Mouse (Mus musculus): ENCODE data around the gene Kif2c. TPM values are rescaled to one million over a fixed set of nuclear protein-coding genes. Genes with fewer than 3 reads are reported as not detected.

The Kif2c gene
- polyA plus RNA-seq, 1 experiment from 2014 or later = 35.9 TPM

DNA sequence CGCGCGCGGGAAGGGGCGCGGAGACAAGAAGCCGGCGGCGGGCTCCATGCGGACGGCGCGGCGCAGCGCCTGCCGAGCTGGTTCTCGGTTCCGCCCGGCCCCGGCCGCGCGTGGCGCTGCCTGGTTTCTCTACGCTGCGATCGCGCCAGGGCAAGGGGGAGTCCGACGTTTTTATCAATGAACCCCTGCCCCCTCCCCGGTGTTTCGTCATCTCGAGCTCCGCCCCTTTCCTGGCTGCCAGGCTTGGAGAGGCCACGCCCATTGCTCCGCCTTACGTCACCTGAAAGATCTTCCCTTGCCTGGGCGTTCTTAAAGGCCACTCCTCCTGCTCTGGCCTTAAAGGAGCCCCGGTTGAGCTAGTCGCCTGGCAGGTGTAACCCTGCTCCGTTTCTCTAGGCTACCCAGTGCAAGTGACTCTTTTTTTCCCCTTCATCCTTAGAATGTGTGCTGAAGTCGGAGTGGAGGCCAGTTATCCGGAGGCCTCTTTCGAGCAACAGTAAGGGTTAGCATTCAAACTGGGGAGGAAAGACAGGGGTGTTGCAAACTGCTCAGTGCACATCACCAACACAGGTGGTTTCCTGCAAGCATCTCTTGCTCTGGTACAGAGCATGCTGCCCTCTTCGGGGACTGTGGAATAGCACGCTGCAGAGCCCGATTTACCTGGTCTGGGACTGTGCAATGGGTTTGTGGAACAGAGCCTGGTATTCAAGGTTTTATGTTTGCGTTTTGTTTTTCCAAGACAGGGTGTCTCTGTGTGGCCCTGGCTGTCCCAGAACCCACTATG lies 48.4 kb downstream of the Kif2c start, which contains the start of gene Plk3:
TSS of gene Plk3 (minus strand) at position 147 of the 784 bp plus-strand sequence.
- Histone ChIP-seq H3K9me3 (ENCODE audit: control insufficient read depth, low read length) (no peaks in the 10 kb centered on the region), H3K27ac (replicated peaks in 1 of 2; ENCODE audit: control insufficient read depth in 1 of 2, insufficient read depth in 1 of 2, low read depth in 2 of 2, low read length in 2 of 2) (no peak within 1 kb of the TSS), H3K36me3 (ENCODE audit: control insufficient read depth, insufficient read depth, low read length) (0 out of 2 replicates have a peak, but pooled peaks cover 1% of the 10 kb centered on the region), H3K27me3 (ENCODE audit: control insufficient read depth, insufficient read depth, low read length) (peaks cover 9% of the 10 kb centered on the region), H3K9ac (ENCODE audit: low read length) (peak within 1 kb of the TSS; percentile 84), H3K4me3 (ENCODE audit: control insufficient read depth in 1 of 2, insufficient read depth in 1 of 2, low read depth in 1 of 2, low read length in 2 of 2) (peak within 1 kb of the TSS; percentile 68 to 78), H3K4me1 (ENCODE audit: control insufficient read depth in 2 of 2, insufficient read depth in 2 of 2, low read length in 2 of 2) (peaks cover 0 to 5% of the 10 kb centered on the region in 2 experiments; a peak in 1 of 4 replicates), H3K4me2 (ENCODE audit: low read length) (peak within 1 kb of the TSS; percentile 99)
- 2% methylated on average over 46 of the region's 48 CpGs for WGBS
- peak; percentile 85 for ATAC-seq (ENCODE audit: insufficient number of reproducible peaks, insufficient read depth, low FRiP score, low read depth)

DNA sequence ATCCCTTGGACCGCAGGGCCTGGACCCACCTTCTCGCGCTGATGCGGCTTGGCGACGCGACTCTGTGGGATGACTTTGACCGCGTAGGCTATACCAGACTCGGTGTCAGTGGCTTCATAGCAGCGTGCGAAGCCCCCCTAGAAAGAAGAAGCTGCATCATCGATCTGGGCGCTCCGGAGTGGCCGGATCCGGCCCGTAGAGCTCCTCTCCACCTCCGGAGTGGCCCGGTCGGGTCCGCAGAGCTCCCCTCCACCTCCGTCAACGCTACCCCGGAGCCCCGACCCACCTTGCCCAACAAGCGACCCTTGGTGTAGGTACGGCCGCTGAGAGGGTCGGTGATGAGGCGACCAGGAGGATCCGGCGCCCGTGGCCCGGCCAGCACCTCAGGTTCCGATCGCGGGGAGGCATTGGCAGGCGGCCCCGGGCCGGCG lies 49.1 kb downstream of the Kif2c start:
- H3K9me3 ChIP-seq (ENCODE audit: control insufficient read depth, low read length) = no peaks in the 10 kb centered on the region
- ATAC-seq (ENCODE audit: insufficient number of reproducible peaks, insufficient read depth, low FRiP score, low read depth) = peak; percentile 25; the same call in 1 of the 2 replicates
- H3K4me3 ChIP-seq (ENCODE audit: control insufficient read depth in 1 of 2, insufficient read depth in 1 of 2, low read depth in 1 of 2, low read length in 2 of 2) = peak overlapping the region; percentile 68 to 78
- peak overlapping the region; percentile 99 for H3K4me2 ChIP-seq (ENCODE audit: low read length)
- peaks cover 8% of the 10 kb centered on the region; the same call in 1 of the 2 replicates for H3K36me3 ChIP-seq (ENCODE audit: control insufficient read depth, insufficient read depth, low read length)
- peaks cover 9% of the 10 kb centered on the region for H3K27me3 ChIP-seq (ENCODE audit: control insufficient read depth, insufficient read depth, low read length)
- peak overlapping the region; percentile 84 for H3K9ac ChIP-seq (ENCODE audit: low read length)
- H3K27ac ChIP-seq (replicated peaks in 1 of 2; ENCODE audit: control insufficient read depth in 1 of 2, insufficient read depth in 1 of 2, low read depth in 2 of 2, low read length in 2 of 2) = no peak overlapping the region
- WGBS = under 1% methylated on average over 42 of the region's 42 CpGs
- H3K4me1 ChIP-seq (ENCODE audit: control insufficient read depth in 2 of 2, insufficient read depth in 2 of 2, low read length in 2 of 2) = peaks cover 0 to 5% of the 10 kb centered on the region in 2 experiments; a peak in 1 of 4 replicates

DNA sequence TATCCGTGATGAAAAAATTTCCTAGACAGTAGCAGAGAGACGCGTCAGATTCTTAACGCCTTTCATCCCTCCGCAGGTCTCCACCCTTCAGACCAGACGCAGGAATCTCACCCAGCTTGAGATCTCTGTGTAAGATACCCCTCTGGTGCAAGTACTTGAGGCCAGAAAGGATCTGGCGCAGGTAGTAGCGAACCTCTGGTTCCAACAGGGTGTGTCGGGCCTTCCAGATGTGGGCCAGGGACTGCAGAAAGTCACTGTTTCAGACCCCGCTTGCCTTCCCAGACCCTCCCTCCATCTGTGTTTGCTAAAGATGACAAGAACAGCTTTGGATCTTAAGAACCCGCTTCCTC lies 49.7 kb downstream of the Kif2c start:
- ATAC-seq (ENCODE audit: insufficient number of reproducible peaks, insufficient read depth, low FRiP score, low read depth) = no peak
- Histone ChIP-seq H3K9me3 (ENCODE audit: control insufficient read depth, low read length) (no peaks in the 10 kb centered on the region), H3K27ac (replicated peaks in 1 of 2; ENCODE audit: control insufficient read depth in 1 of 2, insufficient read depth in 1 of 2, low read depth in 2 of 2, low read length in 2 of 2) (no peak overlapping the region), H3K36me3 (ENCODE audit: control insufficient read depth, insufficient read depth, low read length) (peaks cover 10% of the 10 kb centered on the region; the same call in 1 of the 2 replicates), H3K27me3 (ENCODE audit: control insufficient read depth, insufficient read depth, low read length) (peaks cover 9% of the 10 kb centered on the region), H3K4me3 (ENCODE audit: control insufficient read depth in 1 of 2, insufficient read depth in 1 of 2, low read depth in 1 of 2, low read length in 2 of 2) (peak overlapping the region in 1 of 2 experiments; percentile 78; a peak in 2 of 4 replicates), H3K9ac (ENCODE audit: low read length) (peak overlapping the region; percentile 84; the same call in 1 of the 2 replicates), H3K4me2 (ENCODE audit: low read length) (peak overlapping the region; percentile 99), H3K4me1 (ENCODE audit: control insufficient read depth in 2 of 2, insufficient read depth in 2 of 2, low read length in 2 of 2) (peaks cover 0 to 5% of the 10 kb centered on the region in 2 experiments; a peak in 1 of 4 replicates)
- WGBS = 22% methylated on average over 11 of the region's 11 CpGs

- Histone ChIP-seq H3K27ac (replicated peaks in 1 of 2; ENCODE audit: control insufficient read depth in 1 of 2, insufficient read depth in 1 of 2, low read depth in 2 of 2, low read length in 2 of 2) (no peak overlapping the region), H3K36me3 (ENCODE audit: control insufficient read depth, insufficient read depth, low read length) (peaks cover 10% of the 10 kb centered on the region; the same call in 1 of the 2 replicates), H3K4me3 (ENCODE audit: control insufficient read depth in 1 of 2, insufficient read depth in 1 of 2, low read depth in 1 of 2, low read length in 2 of 2) (peak overlapping the region in 1 of 2 experiments; percentile 78; a peak in 2 of 4 replicates), H3K4me1 (ENCODE audit: control insufficient read depth in 2 of 2, insufficient read depth in 2 of 2, low read length in 2 of 2) (peaks cover 0 to 5% of the 10 kb centered on the region in 2 experiments; a peak in 1 of 4 replicates), H3K9me3 (ENCODE audit: control insufficient read depth, low read length) (no peaks in the 10 kb centered on the region), H3K27me3 (ENCODE audit: control insufficient read depth, insufficient read depth, low read length) (peaks cover 9% of the 10 kb centered on the region), H3K4me2 (ENCODE audit: low read length) (peak overlapping the region; percentile 99), H3K9ac (ENCODE audit: low read length) (no peak overlapping the region)
- no peak for ATAC-seq (ENCODE audit: insufficient number of reproducible peaks, insufficient read depth, low FRiP score, low read depth)
- WGBS = 45% methylated on average over 7 of the region's 7 CpGs
Measured at GRCm38 (mm10) chr4:117131890-117132793, 50.3 kb downstream of the Kif2c start.

DNA sequence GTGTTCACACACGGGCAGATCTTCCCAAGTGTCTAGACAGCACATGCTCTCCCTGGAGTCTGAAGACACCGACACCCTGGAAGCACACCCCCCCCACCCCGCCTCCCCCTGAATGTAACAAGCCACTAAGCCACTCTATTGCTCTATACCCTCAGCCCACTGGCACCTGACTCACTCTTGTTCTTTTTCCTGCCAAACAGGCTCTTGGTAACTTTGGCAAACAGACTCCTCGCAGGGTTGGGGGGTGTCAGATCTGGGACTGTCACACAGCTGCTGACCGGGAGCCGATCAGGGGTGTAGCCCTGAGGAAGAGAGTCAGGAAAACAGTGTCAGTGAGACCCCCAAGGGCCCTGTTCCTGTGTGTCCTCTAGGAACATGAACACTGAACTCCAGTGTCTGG lies 51.2 kb downstream of the Kif2c start:
- ATAC-seq (ENCODE audit: insufficient number of reproducible peaks, insufficient read depth, low FRiP score, low read depth) = no peak
- Histone ChIP-seq H3K4me1 (ENCODE audit: control insufficient read depth in 2 of 2, insufficient read depth in 2 of 2, low read length in 2 of 2) (peaks cover 4 to 5% of the 10 kb centered on the region in 2 experiments; a peak in 2 of 4 replicates), H3K27ac (replicated peaks in 1 of 2; ENCODE audit: control insufficient read depth in 1 of 2, insufficient read depth in 1 of 2, low read depth in 2 of 2, low read length in 2 of 2) (no peak overlapping the region), H3K36me3 (ENCODE audit: control insufficient read depth, insufficient read depth, low read length) (peaks cover 10% of the 10 kb centered on the region; the same call in 1 of the 2 replicates), H3K4me2 (ENCODE audit: low read length) (no peak overlapping the region), H3K9ac (ENCODE audit: low read length) (no peak overlapping the region), H3K27me3 (ENCODE audit: control insufficient read depth, insufficient read depth, low read length) (peaks cover 9% of the 10 kb centered on the region), H3K4me3 (ENCODE audit: control insufficient read depth in 1 of 2, insufficient read depth in 1 of 2, low read depth in 1 of 2, low read length in 2 of 2) (no peak overlapping the region), H3K9me3 (ENCODE audit: control insufficient read depth, low read length) (no peaks in the 10 kb centered on the region)
- 70% methylated on average over 6 of the region's 6 CpGs for WGBS

GRCm38 (mm10) chr4:117130790-117131189 lies 51.6 kb downstream of the Kif2c start:
- H3K4me1 ChIP-seq (ENCODE audit: control insufficient read depth in 2 of 2, insufficient read depth in 2 of 2, low read length in 2 of 2) = peaks cover 5% of the 10 kb centered on the region in 2 experiments; a peak in 2 of 4 replicates
- 68% methylated on average over 6 of the region's 6 CpGs for WGBS
- peaks cover 9% of the 10 kb centered on the region for H3K27me3 ChIP-seq (ENCODE audit: control insufficient read depth, insufficient read depth, low read length)
- H3K36me3 ChIP-seq (ENCODE audit: control insufficient read depth, insufficient read depth, low read length) = peaks cover 10% of the 10 kb centered on the region; the same call in 1 of the 2 replicates
- ATAC-seq (ENCODE audit: insufficient number of reproducible peaks, insufficient read depth, low FRiP score, low read depth) = no peak
- no peak overlapping the region for H3K27ac ChIP-seq (replicated peaks in 1 of 2; ENCODE audit: control insufficient read depth in 1 of 2, insufficient read depth in 1 of 2, low read depth in 2 of 2, low read length in 2 of 2)
- no peaks in the 10 kb centered on the region for H3K9me3 ChIP-seq (ENCODE audit: control insufficient read depth, low read length)
- no peak overlapping the region for H3K9ac ChIP-seq (ENCODE audit: low read length)
- no peak overlapping the region for H3K4me2 ChIP-seq (ENCODE audit: low read length)
- H3K4me3 ChIP-seq (ENCODE audit: control insufficient read depth in 1 of 2, insufficient read depth in 1 of 2, low read depth in 1 of 2, low read length in 2 of 2) = no peak overlapping the region

Measured in heart, embryonic 14.5 days (tissue).